Mouse (Mus musculus): Measurements from ENCODE around the gene Ctbs. TPM values are rescaled to one million over a fixed set of nuclear protein-coding genes. Genes with fewer than 3 reads are reported as not detected.

Ctbs gene
- polyA plus RNA-seq, 1 experiment = 1.5 TPM

GRCm38 (mm10) chr3:146469226-146469625, 19.6 kb downstream of the Ctbs start:
- no peaks in the 10 kb centered on the region for H3K79me2 ChIP-seq (ENCODE audit: control insufficient read depth, insufficient read depth)
- H3K79me3 ChIP-seq (ENCODE audit: low read depth) = no peaks in the 10 kb centered on the region
- H3K4me3 ChIP-seq (ENCODE audit: insufficient read depth, poor library complexity, severe bottlenecking) = no peak overlapping the region
- H3K27me3 ChIP-seq (ENCODE audit: control insufficient read depth, insufficient read depth, insufficient read length) = no peaks in the 10 kb centered on the region
- no peaks in the 10 kb centered on the region for H3K36me3 ChIP-seq (ENCODE audit: control insufficient read depth, insufficient read depth)
- H3ac ChIP-seq (ENCODE audit: control insufficient read depth, insufficient read length, low read depth) = no peak overlapping the region
- TF ChIP-seq CEBPB (IDR thresholded peaks at IDR 0.05; ENCODE audit: low read depth) = no peak
- TF ChIP-seq MYOD1 (IDR thresholded peaks at IDR 0.05; ENCODE audit: control insufficient read depth, insufficient read length, low read depth) = no peak
- TF ChIP-seq FOSL1 (IDR thresholded peaks at IDR 0.05; ENCODE audit: insufficient read depth, low read length, poor library complexity, severe bottlenecking) = no peak
- TF ChIP-seq MYOG (IDR thresholded peaks at IDR 0.05; ENCODE audit: control insufficient read depth, extremely low read depth, insufficient read length) = no peak
- no peak for TF ChIP-seq USF1 (IDR thresholded peaks at IDR 0.05; ENCODE audit: low read depth)
- TF ChIP-seq CTCF (IDR thresholded peaks at IDR 0.05; ENCODE audit: control insufficient read depth, insufficient read depth, insufficient read length) = no peak
- no peak for TF ChIP-seq MAX (IDR thresholded peaks at IDR 0.05)

- Histone ChIP-seq H3ac (ENCODE audit: control insufficient read depth, insufficient read length, low read depth) (no peak overlapping the region), H3K27me3 (ENCODE audit: control insufficient read depth, insufficient read depth, insufficient read length) (no peaks in the 10 kb centered on the region), H3K4me3 (ENCODE audit: insufficient read depth, poor library complexity, severe bottlenecking) (no peak overlapping the region), H3K36me3 (ENCODE audit: control insufficient read depth, insufficient read depth) (no peaks in the 10 kb centered on the region), H3K79me2 (ENCODE audit: control insufficient read depth, insufficient read depth) (no peaks in the 10 kb centered on the region), H3K79me3 (ENCODE audit: low read depth) (no peaks in the 10 kb centered on the region)
- TF ChIP-seq MYOG (IDR thresholded peaks at IDR 0.05; ENCODE audit: control insufficient read depth, extremely low read depth, insufficient read length) (no peak), FOSL1 (IDR thresholded peaks at IDR 0.05; ENCODE audit: insufficient read depth, low read length, poor library complexity, severe bottlenecking) (no peak), CTCF (IDR thresholded peaks at IDR 0.05; ENCODE audit: control insufficient read depth, insufficient read depth, insufficient read length) (no peak), USF1 (IDR thresholded peaks at IDR 0.05; ENCODE audit: low read depth) (no peak), CEBPB (IDR thresholded peaks at IDR 0.05; ENCODE audit: low read depth) (no peak), MYOD1 (IDR thresholded peaks at IDR 0.05; ENCODE audit: control insufficient read depth, insufficient read length, low read depth) (no peak), MAX (IDR thresholded peaks at IDR 0.05) (no peak)
Observed at GRCm38 (mm10) chr3:146472657-146473056, 23.1 kb downstream of the Ctbs start.

- no peak for TF ChIP-seq MYOD1 (IDR thresholded peaks at IDR 0.05; ENCODE audit: control insufficient read depth, insufficient read length, low read depth)
- no peak for TF ChIP-seq CTCF (IDR thresholded peaks at IDR 0.05; ENCODE audit: control insufficient read depth, insufficient read depth, insufficient read length)
- no peak for TF ChIP-seq USF1 (IDR thresholded peaks at IDR 0.05; ENCODE audit: low read depth)
- TF ChIP-seq MAX (IDR thresholded peaks at IDR 0.05) = no peak
- no peak for TF ChIP-seq FOSL1 (IDR thresholded peaks at IDR 0.05; ENCODE audit: insufficient read depth, low read length, poor library complexity, severe bottlenecking)
- TF ChIP-seq CEBPB (IDR thresholded peaks at IDR 0.05; ENCODE audit: low read depth) = no peak
- TF ChIP-seq MYOG (IDR thresholded peaks at IDR 0.05; ENCODE audit: control insufficient read depth, extremely low read depth, insufficient read length) = no peak
- H3K36me3 ChIP-seq (ENCODE audit: control insufficient read depth, insufficient read depth) = no peaks in the 10 kb centered on the region
- H3K4me3 ChIP-seq (ENCODE audit: insufficient read depth, poor library complexity, severe bottlenecking) = no peak overlapping the region
- H3K79me3 ChIP-seq (ENCODE audit: low read depth) = no peaks in the 10 kb centered on the region
- H3K27me3 ChIP-seq (ENCODE audit: control insufficient read depth, insufficient read depth, insufficient read length) = no peaks in the 10 kb centered on the region
- H3ac ChIP-seq (ENCODE audit: control insufficient read depth, insufficient read length, low read depth) = no peak overlapping the region
- H3K79me2 ChIP-seq (ENCODE audit: control insufficient read depth, insufficient read depth) = no peaks in the 10 kb centered on the region
Observed at GRCm38 (mm10) chr3:146473741-146474140, 24.1 kb downstream of the Ctbs start.

GRCm38 (mm10) chr3:146474428-146474827, 24.8 kb downstream of the Ctbs start:
- H3ac ChIP-seq (ENCODE audit: control insufficient read depth, insufficient read length, low read depth) = no peak overlapping the region
- H3K4me3 ChIP-seq (ENCODE audit: insufficient read depth, poor library complexity, severe bottlenecking) = no peak overlapping the region
- H3K79me3 ChIP-seq (ENCODE audit: low read depth) = no peaks in the 10 kb centered on the region
- TF ChIP-seq FOSL1 (IDR thresholded peaks at IDR 0.05; ENCODE audit: insufficient read depth, low read length, poor library complexity, severe bottlenecking) = no peak
- TF ChIP-seq MYOD1 (IDR thresholded peaks at IDR 0.05; ENCODE audit: control insufficient read depth, insufficient read length, low read depth) = no peak
- no peak for TF ChIP-seq CEBPB (IDR thresholded peaks at IDR 0.05; ENCODE audit: low read depth)
- no peak for TF ChIP-seq CTCF (IDR thresholded peaks at IDR 0.05; ENCODE audit: control insufficient read depth, insufficient read depth, insufficient read length)
- TF ChIP-seq USF1 (IDR thresholded peaks at IDR 0.05; ENCODE audit: low read depth) = no peak
- no peak for TF ChIP-seq MYOG (IDR thresholded peaks at IDR 0.05; ENCODE audit: control insufficient read depth, extremely low read depth, insufficient read length)
- no peak for TF ChIP-seq MAX (IDR thresholded peaks at IDR 0.05)
- H3K36me3 ChIP-seq (ENCODE audit: control insufficient read depth, insufficient read depth) = no peaks in the 10 kb centered on the region
- H3K79me2 ChIP-seq (ENCODE audit: control insufficient read depth, insufficient read depth) = no peaks in the 10 kb centered on the region
- H3K27me3 ChIP-seq (ENCODE audit: control insufficient read depth, insufficient read depth, insufficient read length) = no peaks in the 10 kb centered on the region

- Histone ChIP-seq H3K79me2 (ENCODE audit: control insufficient read depth, insufficient read depth) (no peaks in the 10 kb centered on the region), H3ac (ENCODE audit: control insufficient read depth, insufficient read length, low read depth) (no peak overlapping the region), H3K4me3 (ENCODE audit: insufficient read depth, poor library complexity, severe bottlenecking) (no peak overlapping the region), H3K36me3 (ENCODE audit: control insufficient read depth, insufficient read depth) (no peaks in the 10 kb centered on the region), H3K27me3 (ENCODE audit: control insufficient read depth, insufficient read depth, insufficient read length) (no peaks in the 10 kb centered on the region), H3K79me3 (ENCODE audit: low read depth) (no peaks in the 10 kb centered on the region)
- no peak for TF ChIP-seq FOSL1 (IDR thresholded peaks at IDR 0.05; ENCODE audit: insufficient read depth, low read length, poor library complexity, severe bottlenecking)
Observed at GRCm38 (mm10) chr3:146482044-146482443, 32.4 kb downstream of the Ctbs start.

- H3ac ChIP-seq (ENCODE audit: control insufficient read depth, insufficient read length, low read depth) = no peak overlapping the region
- TF ChIP-seq MYOD1 (IDR thresholded peaks at IDR 0.05; ENCODE audit: control insufficient read depth, insufficient read length, low read depth) (no peak), CTCF (IDR thresholded peaks at IDR 0.05; ENCODE audit: control insufficient read depth, insufficient read depth, insufficient read length) (no peak), MYOG (IDR thresholded peaks at IDR 0.05; ENCODE audit: control insufficient read depth, extremely low read depth, insufficient read length) (no peak), USF1 (IDR thresholded peaks at IDR 0.05; ENCODE audit: low read depth) (no peak), MAX (IDR thresholded peaks at IDR 0.05) (no peak), CEBPB (IDR thresholded peaks at IDR 0.05; ENCODE audit: low read depth) (no peak), FOSL1 (IDR thresholded peaks at IDR 0.05; ENCODE audit: insufficient read depth, low read length, poor library complexity, severe bottlenecking) (no peak)
- no peaks in the 10 kb centered on the region for H3K79me3 ChIP-seq (ENCODE audit: low read depth)
Observed at GRCm38 (mm10) chr3:146486464-146486863, 36.9 kb downstream of the Ctbs start.

More at GRCm38 (mm10) chr3:146486464-146486863, 36.9 kb downstream of the Ctbs start:
- H3K79me2 ChIP-seq (ENCODE audit: control insufficient read depth, insufficient read depth) = no peaks in the 10 kb centered on the region
- H3K36me3 ChIP-seq (ENCODE audit: control insufficient read depth, insufficient read depth) = no peaks in the 10 kb centered on the region
- no peak overlapping the region for H3K4me3 ChIP-seq (ENCODE audit: insufficient read depth, poor library complexity, severe bottlenecking)
- H3K27me3 ChIP-seq (ENCODE audit: control insufficient read depth, insufficient read depth, insufficient read length) = no peaks in the 10 kb centered on the region

Data from C2C12 (cell line).